Mouse (Mus musculus): ENCODE data around the gene Grtp1.

Grtp1 gene

DNA sequence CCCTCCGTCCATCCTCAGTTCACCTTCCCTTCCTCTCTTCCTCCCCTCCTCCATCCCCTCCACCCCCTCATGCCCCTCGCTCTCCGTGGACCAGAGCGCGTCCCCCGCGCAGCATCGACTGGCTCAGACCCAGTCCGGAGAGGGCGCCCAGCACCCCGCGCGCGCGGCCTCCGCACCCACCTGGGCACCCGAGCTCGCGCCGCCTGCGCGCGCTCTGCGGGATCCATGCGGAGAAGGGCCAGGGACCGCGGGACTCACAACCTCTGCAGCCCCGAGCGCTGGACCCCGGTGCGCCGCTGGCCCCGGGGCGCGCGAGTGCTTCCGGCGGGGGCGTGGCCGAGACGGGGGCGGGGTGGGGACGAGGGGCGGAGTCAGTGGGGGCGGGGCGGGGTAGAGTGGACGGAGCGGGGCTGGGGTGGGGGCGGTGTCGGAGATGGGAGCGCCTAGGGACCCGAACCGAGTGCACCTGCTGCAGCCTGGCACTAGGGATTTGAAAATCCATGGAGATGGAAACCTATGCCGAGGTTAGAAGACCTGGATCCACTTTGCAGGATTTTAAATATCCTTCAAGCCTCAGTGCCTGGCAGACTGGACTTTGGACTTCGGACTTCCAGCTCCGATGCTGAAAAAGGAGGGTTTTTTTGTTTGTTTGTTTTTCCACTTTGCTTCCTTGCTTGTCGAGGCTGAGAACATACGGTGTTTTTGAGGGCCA, at the start of gene Grtp1:
Grtp1 (minus strand) TSS at position 320 of the 712 bp plus-strand sequence.
- DNase-seq, result peak; percentile 76

GRCm38 (mm10) chr8:13244343-13244880, 44.0 kb upstream of the Grtp1 start:
- DNase-seq, result no peak

- DNase-seq, result no peak
Observed at GRCm38 (mm10) chr8:13242985-13243870, 42.8 kb upstream of the Grtp1 start.

DNA sequence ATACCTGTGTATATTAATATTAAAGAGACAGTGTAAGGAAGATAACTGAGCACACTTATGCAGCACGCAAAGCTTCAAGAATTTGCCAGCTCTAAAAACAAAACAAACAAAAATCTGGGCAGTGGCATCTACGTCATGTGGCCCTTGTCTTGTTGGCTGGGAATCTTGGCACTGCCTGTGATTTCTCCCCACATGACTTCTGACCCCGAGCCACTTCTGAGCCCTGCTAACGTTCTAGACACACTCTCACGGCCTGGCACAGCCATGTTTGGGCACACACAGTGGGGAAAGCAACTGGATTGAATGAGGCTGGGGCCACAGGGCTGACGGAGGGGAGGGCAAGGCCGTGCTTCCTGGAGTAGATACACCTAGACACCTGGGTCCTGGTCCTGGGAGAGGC, 40.3 kb upstream of the Grtp1 start:
- no peak for DNase-seq

- DNase-seq, result no peak
Observed at GRCm38 (mm10) chr8:13240055-13240454, 39.6 kb upstream of the Grtp1 start.

DNA sequence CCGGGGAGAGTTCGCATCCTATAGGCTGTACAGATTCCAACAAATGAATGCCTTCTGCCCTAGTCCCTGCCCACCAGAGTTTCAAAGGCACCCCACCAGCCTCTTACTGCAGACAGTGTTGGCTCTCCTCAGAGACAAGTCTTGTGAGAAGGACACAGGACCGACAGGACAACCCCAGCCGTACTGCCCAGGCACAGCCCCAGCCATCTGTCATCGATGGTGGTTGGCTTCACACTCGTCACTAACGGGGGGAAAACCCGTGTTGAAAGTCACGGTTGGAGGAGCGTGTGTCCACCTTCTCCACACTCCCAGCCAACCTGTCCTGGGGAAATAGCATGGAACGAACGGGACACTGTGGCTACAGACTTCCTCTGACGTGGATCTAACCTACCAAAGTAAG, 34.4 kb upstream of the Grtp1 start:
- no peak for DNase-seq

DNA sequence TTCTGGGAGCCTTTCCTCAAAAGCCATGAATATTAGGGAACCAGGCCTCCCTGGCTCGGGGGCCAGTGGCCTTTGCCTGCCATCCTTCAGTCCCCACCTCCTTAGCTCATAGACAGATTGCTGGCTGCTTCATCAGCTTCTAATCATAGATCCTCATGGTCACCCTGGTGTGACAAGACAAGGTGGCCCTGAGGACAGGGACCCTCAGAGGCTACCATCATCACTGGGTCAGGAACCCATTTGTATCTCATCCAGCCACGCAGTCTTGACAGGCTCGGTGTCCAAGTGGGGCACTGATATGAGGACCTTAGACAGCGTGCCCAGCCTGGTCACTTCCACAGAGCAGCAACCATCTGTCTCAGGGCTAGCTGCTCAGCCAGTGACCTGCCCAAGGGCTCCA, 30.1 kb upstream of the Grtp1 start:
- DNase-seq, result no peak

DNA sequence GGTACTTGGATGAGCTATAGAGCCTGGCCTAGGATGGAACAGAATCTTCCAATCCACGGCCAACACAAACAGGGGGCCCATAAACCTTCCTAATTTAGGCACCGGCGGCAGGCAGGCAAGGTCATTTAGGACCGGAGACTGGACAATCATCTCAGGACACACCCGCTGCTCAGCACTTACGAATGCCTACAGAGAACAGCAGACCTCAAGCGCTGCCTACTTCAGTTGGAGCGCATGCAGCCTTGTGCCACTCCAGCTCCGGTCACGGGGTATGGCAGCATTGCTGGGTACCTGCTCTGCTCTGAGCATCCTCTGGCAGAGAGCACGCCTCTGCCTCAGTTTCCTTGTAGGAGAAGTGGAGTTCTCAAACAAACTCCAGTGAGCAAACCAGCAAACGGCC, 29.4 kb upstream of the Grtp1 start:
- DNase-seq, result no peak

- DNase-seq, result no peak
Observed at GRCm38 (mm10) chr8:13228923-13229610, 28.6 kb upstream of the Grtp1 start.

GRCm38 (mm10) chr8:13227184-13227583, 26.8 kb upstream of the Grtp1 start:
- no peak for DNase-seq

GRCm38 (mm10) chr8:13226288-13226687, 25.9 kb upstream of the Grtp1 start:
- DNase-seq, result peak; percentile 75

- DNase-seq, result no peak
Observed at GRCm38 (mm10) chr8:13224426-13224825, 24.0 kb upstream of the Grtp1 start.

- DNase-seq, result no peak
Observed at GRCm38 (mm10) chr8:13218441-13218840, 18.0 kb upstream of the Grtp1 start.

DNA sequence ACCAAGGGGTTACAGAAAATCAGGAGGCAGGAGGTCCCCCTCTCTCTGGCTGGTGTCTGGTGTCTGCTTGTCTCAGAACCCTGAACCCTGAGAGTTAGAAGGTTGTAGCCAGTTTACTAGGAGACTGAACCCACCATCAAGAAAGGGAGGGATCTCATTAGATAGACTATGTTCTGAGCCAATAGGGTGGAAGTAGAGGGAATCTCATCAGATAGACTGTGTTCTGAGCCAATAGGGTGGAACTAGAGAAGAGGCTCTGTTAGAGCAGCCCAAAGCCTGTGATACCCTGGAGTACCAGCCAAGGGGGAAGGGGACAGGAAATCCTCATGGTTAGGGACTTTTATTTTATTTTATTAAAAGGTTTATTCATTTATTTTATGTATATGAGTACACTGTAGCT, 17.6 kb upstream of the Grtp1 start:
- DNase-seq, result no peak

- no peak for DNase-seq
Observed at GRCm38 (mm10) chr8:13217093-13217492, 16.7 kb upstream of the Grtp1 start.

GRCm38 (mm10) chr8:13216386-13216785, 16.0 kb upstream of the Grtp1 start:
- DNase-seq, result no peak

DNA sequence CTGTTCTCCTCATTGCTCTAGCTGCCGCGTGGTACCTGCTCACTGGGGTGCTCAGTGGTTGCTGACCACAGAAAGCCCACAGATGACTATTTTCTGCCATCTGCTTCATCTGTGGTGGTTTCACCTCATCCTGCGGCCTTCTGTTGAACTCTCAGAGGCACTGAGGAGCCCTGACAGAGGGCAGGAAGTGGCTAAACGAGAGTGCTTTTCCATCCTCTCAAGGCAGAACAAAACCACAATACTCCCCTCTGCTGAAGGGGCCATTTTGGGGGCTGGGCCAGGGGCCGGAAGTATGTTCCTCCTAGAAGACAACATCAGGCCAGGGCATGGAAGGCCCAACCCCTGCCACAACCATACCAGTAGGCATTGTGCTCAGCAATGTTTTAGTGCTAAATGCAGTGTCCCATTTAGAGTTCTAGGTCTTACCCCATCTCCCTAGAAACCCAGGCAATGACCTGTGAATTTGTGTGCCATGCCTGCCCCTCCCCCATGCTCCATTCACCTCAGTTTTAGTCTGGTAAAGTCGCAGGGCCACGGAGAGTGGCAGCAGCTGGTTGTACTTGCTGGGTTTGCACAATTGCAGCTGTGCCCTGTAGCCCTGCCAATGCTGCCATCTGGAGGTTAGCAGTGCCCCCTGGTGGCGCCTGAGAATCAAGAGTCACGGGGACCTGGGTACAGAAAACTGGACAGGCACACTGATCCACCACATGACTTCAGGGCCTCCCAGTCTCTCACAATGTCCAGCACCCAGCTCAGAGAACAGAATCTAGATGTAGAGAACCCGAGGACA, 13.3 kb upstream of the Grtp1 start:
- peak; percentile 91 for DNase-seq

GRCm38 (mm10) chr8:13209770-13210169, 9.3 kb upstream of the Grtp1 start:
- DNase-seq, result no peak

DNA sequence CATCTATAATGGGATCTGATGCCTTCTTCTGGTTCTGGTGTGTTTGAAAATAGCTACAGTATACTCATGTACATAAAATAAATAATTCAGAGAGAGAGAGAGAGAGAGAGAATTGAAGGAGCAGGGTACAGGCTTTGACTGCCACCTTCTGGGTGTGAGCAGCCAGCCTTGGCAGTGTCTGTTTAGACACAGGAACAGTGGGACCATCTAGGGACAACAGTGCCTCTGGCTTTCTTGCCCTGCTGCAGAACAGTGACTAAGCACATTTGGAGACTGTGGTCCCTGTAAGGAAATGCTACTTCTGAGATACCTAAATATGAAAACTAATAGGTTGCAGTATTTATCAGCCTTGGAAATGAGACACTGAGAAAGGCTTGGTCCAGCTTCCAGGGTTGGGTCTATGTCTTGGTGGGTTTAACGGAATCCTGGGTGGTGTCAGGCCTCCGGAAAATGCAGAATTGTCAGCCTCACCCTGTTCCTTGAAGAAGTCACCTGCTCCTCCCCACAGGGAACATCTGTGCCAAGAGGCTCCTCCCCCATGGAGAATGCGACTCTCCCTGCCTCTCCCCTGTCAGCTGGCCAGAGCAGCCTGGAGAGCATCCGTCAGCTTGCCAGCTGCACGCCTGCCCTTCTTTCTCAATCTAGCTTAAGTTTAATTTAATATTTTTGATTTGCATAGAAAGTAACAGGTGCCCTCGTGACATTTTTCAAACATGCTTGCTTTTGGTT, 8.4 kb upstream of the Grtp1 start:
- no peak for DNase-seq

GRCm38 (mm10) chr8:13206290-13206689, 5.9 kb upstream of the Grtp1 start:
- no peak for DNase-seq

- DNase-seq, result no peak
Observed at GRCm38 (mm10) chr8:13205311-13205710, 4.9 kb upstream of the Grtp1 start.

All from retina, postnatal 1 day (tissue).